Mouse (Mus musculus) left cerebral cortex, postnatal 10 days (tissue): Measurements from ENCODE around the gene Arglu1. TPM values are rescaled to one million over a fixed set of nuclear protein-coding genes. Genes with fewer than 3 reads are reported as not detected.

Experiments
- DNase-seq, 2 experiments: peaks; one replicate each; pipeline ENCODE4 v3.0.0; 2021 to 2022; ENCODE audit warnings: low spot score in 2 of 2, mixed read lengths in 1 of 2; ENCODE audit errors: extremely low spot score in 1 of 2
- intact Hi-C: fragments of 180-260 bp; cut with DNase I; formaldehyde crosslinking; loops from one replicate; pipeline ENCODE4 v1.15.1; 2025
- total RNA-seq, 2 experiments: library from RNA; stranded (reverse); gene quantifications; 2 replicates each; pipeline ENCODE4 v1.2.3; 2021

The Arglu1 gene
- total RNA-seq, result 100 to 1,000 TPM in 1 of 2 experiments, 10 to 100 TPM in 1; 96.6 to 102 TPM

GRCm38 (mm10) chr8:8690146-8691092, at the start of gene Arglu1:
Gene Arglu1 (minus strand): TSS chr8:8690521.
- DNase-seq, result peak; percentile 93 to 99
- intact Hi-C loops, result no loop called here

GRCm38 (mm10) chr8:8737271-8737670, 47.0 kb upstream of the Arglu1 start:
- intact Hi-C loops, result no loop called here

GRCm38 (mm10) chr8:8736826-8737225, 46.5 kb upstream of the Arglu1 start:
- no peak for DNase-seq
- intact Hi-C loops, result no loop called here

More at GRCm38 (mm10) chr8:8737271-8737670, 47.0 kb upstream of the Arglu1 start:
- no peak for DNase-seq

GRCm38 (mm10) chr8:8733804-8734203, 43.5 kb upstream of the Arglu1 start:
- no peak for DNase-seq
- intact Hi-C loops, result no loop called here

GRCm38 (mm10) chr8:8728643-8729042, 38.3 kb upstream of the Arglu1 start:
- intact Hi-C loops, result no loop called here
- DNase-seq, result no peak

- intact Hi-C loops, result no loop called here
- DNase-seq, result no peak
Observed at GRCm38 (mm10) chr8:8726547-8726946, 36.2 kb upstream of the Arglu1 start.

- intact Hi-C loops, result no loop called here
- no peak for DNase-seq
Observed at GRCm38 (mm10) chr8:8704813-8705212, 14.5 kb upstream of the Arglu1 start.

GRCm38 (mm10) chr8:8703668-8704067, 13.3 kb upstream of the Arglu1 start:
- intact Hi-C loops, result no loop called here
- DNase-seq, result no peak

GRCm38 (mm10) chr8:8700821-8701220, 10.5 kb upstream of the Arglu1 start:
- intact Hi-C loops, result no loop called here
- no peak for DNase-seq

- intact Hi-C loops, result no loop called here
Observed at GRCm38 (mm10) chr8:8700229-8700628, 9.9 kb upstream of the Arglu1 start.

GRCm38 (mm10) chr8:8689454-8690145, 721 bp downstream of the Arglu1 start:
- intact Hi-C loops, result loop anchor here (5.0 kb wide), 1 partner anchor 303 kb away; no protein-coding TSS in a partner anchor

More at GRCm38 (mm10) chr8:8700229-8700628, 9.9 kb upstream of the Arglu1 start:
- DNase-seq, result no peak

GRCm38 (mm10) chr8:8688823-8689453, 1.4 kb downstream of the Arglu1 start:
- no peak for DNase-seq
- intact Hi-C loops, result loop anchor here (5.0 kb wide), 1 partner anchor 303 kb away; no protein-coding TSS in a partner anchor

More at GRCm38 (mm10) chr8:8689454-8690145, 721 bp downstream of the Arglu1 start:
- DNase-seq, result peak; percentile 58 to 86

GRCm38 (mm10) chr8:8685517-8685916, 4.8 kb downstream of the Arglu1 start:
- intact Hi-C loops, result loop anchor here (5.0 kb wide), 1 partner anchor 307 kb away; no protein-coding TSS in a partner anchor
- DNase-seq, result no peak

- intact Hi-C loops, result no loop called here
- no peak for DNase-seq
Observed at GRCm38 (mm10) chr8:8682697-8683096, 7.6 kb downstream of the Arglu1 start.

GRCm38 (mm10) chr8:8678236-8678635, 12.1 kb downstream of the Arglu1 start:
- DNase-seq, result no peak
- intact Hi-C loops, result loop anchor here (5.0 kb wide), 1 partner anchor 499 kb away; no protein-coding TSS in a partner anchor

- no peak for DNase-seq
- intact Hi-C loops, result loop anchor here (5.0 kb wide), 1 partner anchor 502 kb away; no protein-coding TSS in a partner anchor
Observed at GRCm38 (mm10) chr8:8674864-8675263, 15.5 kb downstream of the Arglu1 start.

- intact Hi-C loops, result loop anchor here (2.0 kb wide), 1 partner anchor 331 kb away; no protein-coding TSS in a partner anchor
- DNase-seq, result peak; percentile 89 to 90
Observed at GRCm38 (mm10) chr8:8661759-8662138, 28.6 kb downstream of the Arglu1 start.

GRCm38 (mm10) chr8:8661103-8661758, 29.1 kb downstream of the Arglu1 start, which contains the start of gene Efnb2:
Gene Efnb2 (minus strand): TSS chr8:8661242.
- intact Hi-C loops, result loop anchor here (2.0 kb wide), 1 partner anchor 332 kb away; no protein-coding TSS in a partner anchor

More at GRCm38 (mm10) chr8:8661103-8661758, 29.1 kb downstream of the Arglu1 start, which contains the start of gene Efnb2:
- DNase-seq, result peak; percentile 94 to 97
